Mouse (Mus musculus) heart, embryonic 10.5 days (tissue): ENCODE data around the gene Fcrl5. TPM values are rescaled to one million over a fixed set of nuclear protein-coding genes. Genes with fewer than 3 reads are reported as not detected.

ENCODE experiments used
- DNase-seq: peaks from one replicate; pipeline ENCODE4 v3.0.0-alpha.2; 2017; ENCODE audit warnings: low spot score
- H3K27ac ChIP-seq: fragments of 300-500 bp; sonication (generic); 2 replicates; pipeline ENCODE4 v1.5.1; 2016; ENCODE audit warnings: mild to moderate bottlenecking
- H3K27me3 ChIP-seq: fragments of 300-500 bp; sonication (generic); 2 replicates; pipeline ENCODE4 v1.6.1; 2016; ENCODE audit warnings: mild to moderate bottlenecking; ENCODE audit not compliant: poor library complexity, insufficient read depth, severe bottlenecking
- H3K36me3 ChIP-seq: fragments of 300-500 bp; sonication (generic); 2 replicates; pipeline ENCODE4 v1.6.1; 2016; ENCODE audit warnings: mild to moderate bottlenecking, moderate library complexity
- H3K4me1 ChIP-seq: fragments of 300-500 bp; sonication (generic); 2 replicates; pipeline ENCODE4 v1.6.1; 2016; ENCODE audit warnings: mild to moderate bottlenecking
- H3K4me3 ChIP-seq: fragments of 300-500 bp; sonication (generic); 2 replicates; pipeline ENCODE4 v1.5.1; 2016; ENCODE audit warnings: mild to moderate bottlenecking, moderate library complexity
- H3K9me3 ChIP-seq: fragments of 300-500 bp; sonication (generic); 2 replicates; pipeline ENCODE4 v1.6.1; 2016; ENCODE audit warnings: mild to moderate bottlenecking, moderate library complexity
- WGBS: fragments of 180-500 bp; shearing (Covaris S2); methylation state at CpG from one replicate; pipeline ENCODE4 v1.1.7; 2016; 5-methylcytosine and 5-hydroxymethylcytosine counted together
- polyA plus RNA-seq: library from polyadenylated mRNA; unstranded; fragments of >200 nt; fragmentation: Nextera tagmentation; extraction: Ambion mirVana; gene quantifications from 2 replicates; pipeline ENCODE4 v1.2.1, GENCODE M21; 2016

The Fcrl5 gene
- polyA plus RNA-seq, 1 experiment from 2014 or later, result not detected

DNA sequence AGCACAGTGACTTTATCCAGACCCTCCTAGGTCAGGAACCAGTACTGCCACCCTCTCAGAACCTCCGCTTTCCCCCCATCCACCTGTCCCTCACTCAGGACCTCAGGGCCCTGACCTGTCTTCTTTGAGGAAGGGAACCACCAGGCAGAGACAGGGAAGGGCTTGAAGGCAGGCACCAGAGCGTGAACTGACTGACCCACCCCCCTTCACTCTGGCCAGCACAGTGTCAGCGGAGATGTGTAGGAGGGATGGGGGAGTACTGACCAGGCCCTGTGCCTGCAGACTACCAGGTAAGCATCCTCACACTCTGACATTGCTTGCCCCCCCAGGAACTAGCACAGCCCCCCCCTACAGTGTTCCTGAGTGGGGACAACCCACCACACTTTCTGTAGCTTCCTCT lies 110.0 kb downstream of the Fcrl5 start:
- no peak overlapping the region for H3K4me3 ChIP-seq
- H3K27me3 ChIP-seq, result peaks cover 35% of the 10 kb centered on the region
- H3K9me3 ChIP-seq, result no peaks in the 10 kb centered on the region
- H3K4me1 ChIP-seq, result peaks cover 59% of the 10 kb centered on the region
- 75% methylated on average over 3 of the region's 3 CpGs for WGBS
- H3K36me3 ChIP-seq, result peaks cover 4% of the 10 kb centered on the region; the same call in 1 of the 2 replicates
- no peak for DNase-seq
- no peak overlapping the region for H3K27ac ChIP-seq

DNA sequence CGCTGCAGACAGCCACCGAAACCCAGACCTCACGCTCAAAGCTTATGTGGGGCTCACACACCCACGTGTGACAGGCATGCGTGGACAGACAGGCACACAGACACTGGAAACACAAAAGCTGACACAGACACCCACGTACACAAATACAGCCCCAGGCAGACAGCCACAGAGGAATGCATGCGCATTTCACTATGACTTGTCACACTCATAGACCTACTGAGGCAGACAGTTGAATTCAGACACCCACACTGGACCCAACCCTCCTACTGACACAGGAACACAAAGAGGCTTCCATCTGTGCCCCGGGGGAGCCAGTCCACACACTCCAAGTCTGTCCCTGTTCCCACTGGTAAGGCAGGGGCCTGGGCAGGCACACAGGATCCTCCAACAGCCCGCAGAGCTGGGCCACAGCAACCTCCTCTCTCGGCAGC lies 110.7 kb downstream of the Fcrl5 start:
- H3K27ac ChIP-seq, result 0 out of 2 replicates have a peak overlapping the region, but pooled peaks have one; percentile 25
- H3K9me3 ChIP-seq, result no peaks in the 10 kb centered on the region
- peaks cover 43% of the 10 kb centered on the region for H3K27me3 ChIP-seq
- H3K4me3 ChIP-seq, result no peak overlapping the region
- 0 out of 2 replicates have a peak, but pooled peaks cover 1% of the 10 kb centered on the region for H3K36me3 ChIP-seq
- DNase-seq, result no peak
- WGBS, result 72% methylated on average over 10 of the region's 10 CpGs
- H3K4me1 ChIP-seq, result peaks cover 59% of the 10 kb centered on the region

DNA sequence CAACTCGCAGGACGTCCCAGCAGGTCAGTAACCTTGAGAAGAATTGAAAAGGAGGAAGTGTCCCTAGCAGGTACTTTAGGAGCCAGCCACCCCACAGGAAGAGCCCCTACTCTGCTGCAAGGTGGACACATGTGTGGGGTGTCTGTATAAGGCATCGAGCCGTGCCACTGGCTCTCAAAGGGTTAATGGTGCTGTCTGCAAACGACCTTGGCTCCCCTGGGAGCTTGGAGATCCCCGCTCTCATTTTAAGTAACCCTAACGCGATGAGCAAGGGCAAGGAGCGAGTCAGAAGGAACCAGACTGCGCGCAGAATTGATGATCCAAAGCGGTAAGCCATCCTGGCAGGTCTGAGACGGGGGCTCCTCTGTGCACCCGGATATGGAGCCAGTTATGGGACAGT lies 114.3 kb downstream of the Fcrl5 start:
- Histone ChIP-seq H3K9me3 (no peaks in the 10 kb centered on the region), H3K36me3 (no peaks in the 10 kb centered on the region), H3K27me3 (peaks cover 52% of the 10 kb centered on the region), H3K27ac (peak overlapping the region; percentile 16; the same call in 1 of the 2 replicates), H3K4me1 (peaks cover 31% of the 10 kb centered on the region), H3K4me3 (no peak overlapping the region; the same call in 1 of the 2 replicates)
- 22% methylated on average over 14 of the region's 14 CpGs for WGBS
- no peak for DNase-seq

Other genes with a start within 250 kb of the Fcrl5 start
- 0.79 and 1.5 TPM in 2 replicates for gene Fcrls, start 172.0 kb upstream of the Fcrl5 start, polyA plus RNA-seq
- not detected in 2 replicates for gene Cd5l, start 77.9 kb upstream of the Fcrl5 start, polyA plus RNA-seq
- not detected in 2 replicates for gene Fcrl1, start 59.4 kb upstream of the Fcrl5 start, polyA plus RNA-seq
- gene Etv3, start 89.6 kb downstream of the Fcrl5 start, polyA plus RNA-seq, result 11.7 and 13.1 TPM in 2 replicates
- 11.5 and 11.7 TPM in 2 replicates for gene Arhgef11, start 181.8 kb downstream of the Fcrl5 start, polyA plus RNA-seq